Mouse (Mus musculus): ENCODE results near the gene Mdp1.

The Mdp1 gene

DNA sequence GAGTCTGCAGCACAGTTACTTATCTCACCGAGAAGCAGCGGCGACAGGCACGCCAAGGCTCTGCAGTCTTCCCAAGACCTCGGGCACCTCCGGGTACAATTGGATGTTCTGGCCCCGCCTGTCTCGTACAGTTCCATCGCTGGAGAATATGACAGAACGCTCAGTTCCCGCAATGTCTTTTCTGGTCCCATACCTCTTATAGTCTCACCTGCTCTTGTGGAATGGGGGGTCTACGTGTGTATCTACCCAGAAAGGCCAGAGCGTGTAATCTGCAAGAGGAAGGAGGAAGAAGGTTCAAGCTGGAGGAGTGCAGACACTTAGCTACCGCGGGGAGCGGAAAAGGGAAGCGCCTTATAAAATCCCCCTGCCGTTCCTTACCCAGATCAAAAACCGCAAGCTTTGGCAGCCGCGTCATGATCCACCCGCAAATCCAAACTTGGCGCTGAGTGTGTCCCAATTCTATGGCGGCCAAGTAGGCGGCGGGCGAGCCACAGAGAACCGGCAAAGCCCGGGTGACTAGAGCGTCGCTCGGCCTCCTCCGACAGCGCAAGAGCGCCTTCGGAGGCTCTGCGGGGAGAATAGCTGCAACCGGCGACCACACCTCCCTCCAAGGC lies at the start of gene Mdp1:
Mdp1 (minus strand) TSS at position 549 of the 614 bp plus-strand sequence.
- peak; percentile 84 for DNase-seq

DNA sequence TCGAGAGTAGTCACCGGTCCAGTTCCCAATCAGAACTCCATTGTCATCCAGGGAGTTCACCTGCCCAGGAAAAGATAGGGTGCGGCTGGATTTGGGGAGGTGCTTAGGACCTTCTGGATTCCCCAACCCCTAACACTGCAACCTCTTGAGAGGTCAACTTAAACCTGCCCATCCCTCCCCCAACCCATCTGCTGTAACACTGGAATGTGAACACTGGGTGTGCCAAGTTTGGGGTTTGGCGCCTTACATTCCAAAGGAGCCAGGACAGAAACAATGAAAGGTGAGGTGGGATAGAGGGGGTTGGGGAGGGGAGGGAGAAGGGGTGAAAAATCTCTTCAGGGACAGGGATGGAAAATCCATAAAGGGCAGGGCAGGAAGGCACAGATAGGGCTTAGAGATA lies 49.2 kb upstream of the Mdp1 start:
- no peak for DNase-seq

DNA sequence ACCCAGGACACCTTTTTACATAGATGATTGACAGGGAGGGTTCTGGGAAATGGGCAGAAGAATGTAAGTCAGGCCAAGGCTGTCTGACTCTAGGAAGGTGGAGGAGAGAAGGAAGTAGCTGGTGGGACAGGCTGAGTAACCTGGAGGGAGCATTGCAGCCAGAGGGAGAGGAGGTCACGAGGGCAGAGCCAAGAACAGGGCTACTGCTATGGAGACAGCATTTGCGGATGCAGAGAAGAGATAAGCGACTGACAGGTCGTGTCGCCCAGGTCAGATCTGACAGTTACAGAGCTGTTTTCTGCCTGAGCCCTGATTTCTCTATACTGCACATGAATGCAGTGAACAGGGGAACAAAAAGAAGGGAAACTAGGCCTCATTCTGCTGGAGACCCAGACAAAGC lies 47.1 kb upstream of the Mdp1 start:
- no peak for DNase-seq

DNA sequence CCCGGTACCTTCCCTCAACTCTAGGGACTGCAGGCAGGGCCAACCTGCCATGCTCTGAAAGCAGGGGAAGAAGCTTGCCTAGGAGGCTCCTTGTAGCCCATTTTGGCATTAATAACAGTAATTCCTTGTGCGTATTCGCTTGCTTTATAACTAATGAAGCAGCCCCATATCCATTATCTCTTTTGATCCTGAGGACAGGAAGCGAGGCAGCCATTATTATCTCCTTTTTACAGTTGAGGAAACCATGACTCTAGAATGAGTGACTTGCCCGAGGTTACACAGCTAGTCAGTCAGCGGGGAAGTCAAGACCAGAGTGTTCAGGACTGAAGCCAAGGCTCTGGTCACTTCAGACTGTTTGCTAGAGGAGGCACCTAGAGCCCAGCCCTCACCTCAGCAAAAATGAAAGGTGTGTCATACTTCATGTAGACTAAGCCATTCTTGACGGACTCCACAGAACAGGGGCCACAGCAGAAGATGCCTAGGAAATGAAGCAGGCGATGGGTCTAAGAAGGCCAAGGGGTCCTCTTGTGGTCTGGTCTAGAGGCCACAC lies 45.8 kb upstream of the Mdp1 start:
- DNase-seq = no peak

DNA sequence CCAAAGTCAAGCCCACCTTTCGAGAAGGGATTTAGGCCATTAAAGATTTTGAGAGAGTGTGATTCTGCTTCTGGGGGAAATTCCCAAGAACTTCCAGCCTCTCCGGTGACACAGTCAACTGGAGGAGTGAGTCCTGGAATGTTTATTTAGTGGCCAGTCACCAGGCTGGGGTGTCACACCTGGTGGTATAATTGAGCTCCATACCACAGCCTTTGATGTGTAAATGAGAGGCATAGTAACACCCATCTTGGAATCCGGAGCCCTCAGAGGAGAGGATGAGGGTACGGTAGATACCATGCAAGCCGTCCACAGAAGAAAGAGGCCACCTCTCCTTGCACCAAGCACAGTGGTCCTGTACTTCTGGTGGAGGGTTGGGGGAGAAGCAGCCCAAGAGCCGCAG lies 42.5 kb upstream of the Mdp1 start:
- DNase-seq = no peak

DNA sequence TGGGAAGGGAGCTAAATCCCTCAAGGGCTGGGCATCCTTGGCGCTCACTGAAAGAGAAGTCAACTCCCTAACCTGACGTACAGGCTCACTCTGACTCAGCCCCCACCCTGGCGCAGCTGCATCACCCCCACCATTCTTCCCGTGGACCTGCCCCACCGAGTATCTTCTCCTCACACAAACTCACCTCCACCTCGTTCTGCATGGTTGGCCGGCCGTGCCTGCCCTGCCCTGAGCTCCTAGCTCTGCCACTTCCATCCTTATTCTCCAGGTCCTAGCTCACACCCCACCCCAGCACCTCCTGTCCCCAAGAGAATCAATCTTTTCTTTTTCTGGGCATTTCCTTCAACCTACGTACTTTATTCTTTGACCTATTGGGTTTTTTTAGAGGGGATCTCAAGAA lies 40.8 kb upstream of the Mdp1 start:
- DNase-seq = no peak

DNA sequence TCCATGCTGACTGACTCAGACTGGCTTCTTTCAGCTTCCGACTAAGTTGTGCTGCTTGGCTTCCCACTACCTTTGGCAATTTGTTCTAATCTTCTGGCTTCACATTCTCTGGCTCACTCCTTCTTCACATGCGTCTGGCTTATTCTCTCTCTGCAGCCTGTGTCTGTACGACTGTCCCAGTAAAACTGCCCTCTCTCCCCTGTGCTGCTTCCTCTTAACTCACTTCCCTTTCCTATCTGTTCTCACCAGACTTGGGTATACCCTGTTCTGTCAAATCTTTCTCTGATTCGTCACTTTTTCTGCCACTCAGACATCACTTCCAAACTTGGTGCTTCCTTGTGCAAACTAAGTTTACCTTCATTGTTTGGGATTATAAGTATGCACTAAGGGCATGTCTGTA lies 36.9 kb upstream of the Mdp1 start:
- no peak for DNase-seq

DNA sequence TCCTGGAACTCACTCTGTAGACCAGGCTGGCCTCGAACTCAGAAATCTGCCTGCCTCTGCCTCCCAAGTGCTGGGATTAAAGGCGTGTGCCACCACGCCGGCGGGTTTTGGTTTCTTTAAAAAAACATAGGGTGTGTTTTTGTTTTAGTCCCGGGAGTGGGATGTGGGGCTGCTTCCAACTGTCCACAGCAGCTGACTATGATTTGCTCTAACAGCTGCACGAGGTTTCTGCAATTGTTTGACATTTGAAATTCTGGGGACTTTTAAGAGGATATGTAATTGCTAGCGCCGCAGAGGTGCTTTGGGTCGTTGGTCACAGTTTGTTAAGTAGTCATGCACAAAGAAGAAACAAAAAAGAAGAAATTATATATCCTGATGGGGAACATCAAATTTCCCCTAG lies 29.1 kb upstream of the Mdp1 start:
- DNase-seq = no peak

DNA sequence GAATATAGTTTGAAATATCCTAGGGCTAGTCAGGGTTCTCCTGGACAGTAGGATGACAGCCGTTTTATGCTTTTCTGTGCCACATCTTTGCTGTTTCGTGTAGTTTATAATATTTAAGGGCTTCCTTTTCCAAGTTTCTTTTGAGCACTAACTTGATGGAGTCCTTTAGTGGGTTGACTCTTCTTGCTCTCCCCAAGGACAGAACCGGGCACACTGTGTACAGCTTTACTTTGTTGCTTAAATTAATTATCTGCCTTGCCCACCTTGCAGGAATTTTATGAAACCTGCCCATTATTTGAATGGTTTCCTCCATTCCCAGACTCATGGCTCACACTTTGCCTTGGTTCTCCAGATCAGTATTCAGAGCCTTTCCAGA lies 21.8 kb upstream of the Mdp1 start:
- DNase-seq = no peak

DNA sequence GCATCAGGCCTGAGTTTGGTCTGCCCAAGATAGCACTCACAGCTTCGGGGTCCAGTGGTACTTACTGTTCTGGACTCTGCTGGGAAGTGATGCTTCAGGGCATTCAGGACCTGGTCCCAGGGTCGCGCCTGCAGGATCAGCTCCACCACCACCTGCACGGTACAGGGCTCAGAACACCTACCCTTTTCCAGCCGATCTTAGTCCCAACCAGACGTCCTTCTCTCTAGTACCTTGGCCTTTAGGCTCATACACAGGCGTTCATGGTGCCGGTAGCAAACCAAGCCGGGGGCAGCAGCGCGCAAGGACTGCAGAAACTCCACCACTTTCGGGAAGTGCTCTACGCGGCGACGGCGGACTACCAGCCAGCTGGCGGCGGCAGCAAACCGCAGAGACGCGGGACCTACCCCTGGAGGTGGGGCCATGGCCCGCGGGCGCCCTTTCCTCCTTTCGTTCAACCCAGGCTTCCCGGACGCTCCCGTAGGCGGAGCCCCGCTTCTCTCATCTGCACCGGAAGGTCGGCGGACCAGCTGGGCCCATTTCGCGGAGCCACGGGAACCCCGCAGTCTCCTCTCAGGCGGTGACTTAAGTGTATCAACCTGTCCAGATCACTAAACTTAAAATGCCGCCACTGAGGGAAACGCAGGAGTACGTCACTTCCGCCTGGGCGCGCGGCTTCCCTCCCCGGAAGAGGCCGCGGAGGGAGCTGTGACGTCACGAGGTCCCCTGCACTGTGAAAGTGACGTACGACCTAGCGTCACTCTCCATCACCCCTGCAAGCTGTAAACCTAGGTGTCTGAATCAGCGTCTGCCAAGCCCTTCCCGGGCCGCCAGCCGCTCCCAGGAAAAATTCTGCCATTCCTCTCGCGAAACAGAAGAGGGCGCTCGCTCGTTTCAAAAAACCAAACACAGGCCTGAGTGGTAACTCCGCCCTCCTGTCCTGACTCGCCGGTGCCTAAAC lies 21.1 kb upstream of the Mdp1 start, which contains the start of gene Tinf2:
Tinf2 (minus strand) TSS at position 661 of the 958 bp plus-strand sequence.
- DNase-seq = peak; percentile 96

DNA sequence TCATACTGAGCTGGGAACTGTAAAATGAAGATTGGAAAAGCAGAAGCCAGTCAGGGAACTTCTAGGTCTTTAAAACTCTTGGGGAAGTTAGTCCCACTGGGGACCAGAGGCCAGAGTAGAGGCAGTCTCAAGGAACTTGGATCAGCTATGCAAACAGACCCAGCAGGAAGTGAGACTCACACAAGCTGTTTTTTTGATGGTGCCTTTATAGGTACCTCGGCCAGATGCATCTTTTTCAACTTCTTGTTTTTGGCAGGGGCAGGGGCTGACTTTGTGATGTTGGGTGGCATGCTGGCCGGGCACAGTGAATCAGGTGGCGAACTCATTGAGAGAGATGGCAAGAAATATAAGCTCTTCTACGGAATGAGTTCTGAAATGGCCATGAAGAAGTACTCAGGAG lies 17.3 kb upstream of the Mdp1 start:
- DNase-seq = no peak

DNA sequence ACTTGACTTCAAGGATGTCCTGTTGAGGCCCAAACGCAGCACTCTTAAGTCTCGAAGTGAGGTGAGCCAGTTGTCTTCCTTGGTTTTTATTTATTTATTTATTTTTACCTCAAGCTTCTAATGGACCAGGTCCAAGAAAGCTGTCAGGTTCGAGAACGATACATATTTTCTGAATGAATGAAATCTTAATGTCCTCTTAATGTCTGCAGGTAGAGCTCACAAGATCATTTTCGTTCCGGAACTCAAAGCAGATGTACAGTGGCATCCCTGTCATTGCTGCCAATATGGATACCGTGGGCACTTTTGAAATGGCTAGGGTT lies 12.4 kb upstream of the Mdp1 start:
- no peak for DNase-seq

DNA sequence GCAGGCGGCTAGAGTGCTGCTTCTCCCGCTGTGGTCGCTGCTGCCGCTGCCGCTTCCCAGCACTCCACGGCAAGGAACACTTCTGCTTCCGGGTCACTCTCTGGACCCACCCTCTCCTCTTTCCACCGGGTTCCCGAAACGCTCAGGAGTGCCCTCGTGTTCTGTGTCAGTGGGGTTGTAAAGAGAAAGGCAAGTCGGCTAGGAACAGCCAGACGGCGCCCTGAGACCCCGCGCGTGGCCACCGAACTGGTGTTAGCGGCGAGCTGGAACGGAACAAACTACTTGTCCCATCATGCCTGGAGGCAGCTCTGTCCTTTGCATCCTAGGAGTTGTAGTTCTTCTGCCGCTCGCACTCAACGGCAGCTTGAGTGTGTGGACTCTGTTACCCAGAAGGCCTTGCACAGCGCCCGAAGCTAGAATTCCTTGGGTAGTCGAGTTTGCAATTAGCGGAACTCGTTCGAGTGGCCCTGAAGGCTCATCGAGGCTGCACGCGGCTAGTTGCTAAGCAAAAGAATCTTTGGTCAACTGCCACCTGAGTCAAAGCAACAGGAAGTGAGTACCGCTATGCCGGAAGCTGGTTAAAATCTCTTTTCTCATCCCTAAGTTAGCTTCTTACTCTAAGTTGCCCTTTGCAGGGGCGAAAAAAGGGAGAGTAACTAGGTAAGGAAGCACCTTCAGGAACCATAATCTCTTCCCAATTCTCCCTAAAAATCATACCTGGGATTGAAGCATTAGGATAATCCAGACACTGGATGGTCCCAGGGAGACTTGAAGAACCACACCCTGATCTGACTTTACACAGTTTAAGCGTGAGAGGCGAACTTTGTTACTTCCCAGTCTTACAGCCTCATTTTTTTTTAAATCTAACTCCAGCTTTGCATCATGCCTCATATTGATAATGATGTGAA lies 11.8 kb upstream of the Mdp1 start, which contains the start of the genes Gmpr2 and Nedd8:
Gmpr2 (plus strand) TSS at position 109 of the 908 bp plus-strand sequence.
Nedd8 (minus strand) TSS at position 292 of the 908 bp plus-strand sequence.
- DNase-seq = peak; percentile 93

DNA sequence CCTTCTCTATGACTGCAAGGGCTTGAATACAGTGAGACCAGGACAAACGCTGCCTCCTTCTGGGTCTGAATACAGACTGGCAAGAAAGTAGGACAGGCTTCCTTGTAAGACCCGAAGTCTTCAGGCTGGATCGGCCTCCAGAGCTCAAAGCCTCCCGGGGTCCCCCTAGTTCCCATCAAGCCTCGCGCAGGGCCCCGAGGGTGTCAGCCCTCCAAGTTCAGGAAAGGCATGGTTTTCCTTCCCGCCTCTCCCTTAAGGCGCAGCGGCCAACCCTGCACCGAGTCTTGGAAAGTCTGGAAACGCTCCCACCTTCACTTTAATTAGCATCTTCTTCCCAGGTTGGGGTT lies 11.2 kb upstream of the Mdp1 start:
- no peak for DNase-seq

DNA sequence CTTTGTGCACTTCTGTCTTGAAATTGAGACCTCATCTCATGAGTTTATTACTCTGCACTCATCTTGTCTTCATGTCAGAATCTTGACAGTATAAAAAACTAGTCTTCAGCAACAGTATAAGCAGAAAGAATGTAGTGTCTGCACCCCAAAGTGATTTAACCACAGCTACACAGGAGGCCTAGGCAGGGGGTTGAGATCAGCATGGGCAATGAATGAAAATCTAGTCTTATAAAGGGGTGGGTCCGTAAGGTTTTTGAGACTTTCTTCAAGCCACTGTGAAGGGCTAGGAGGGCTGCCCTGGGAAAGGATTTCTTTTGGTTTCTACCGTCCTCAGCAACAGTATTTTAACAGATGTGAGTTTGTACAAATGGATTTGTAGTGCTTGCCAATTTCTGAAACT lies 328 bp upstream of the Mdp1 start:
- no peak for DNase-seq

DNA sequence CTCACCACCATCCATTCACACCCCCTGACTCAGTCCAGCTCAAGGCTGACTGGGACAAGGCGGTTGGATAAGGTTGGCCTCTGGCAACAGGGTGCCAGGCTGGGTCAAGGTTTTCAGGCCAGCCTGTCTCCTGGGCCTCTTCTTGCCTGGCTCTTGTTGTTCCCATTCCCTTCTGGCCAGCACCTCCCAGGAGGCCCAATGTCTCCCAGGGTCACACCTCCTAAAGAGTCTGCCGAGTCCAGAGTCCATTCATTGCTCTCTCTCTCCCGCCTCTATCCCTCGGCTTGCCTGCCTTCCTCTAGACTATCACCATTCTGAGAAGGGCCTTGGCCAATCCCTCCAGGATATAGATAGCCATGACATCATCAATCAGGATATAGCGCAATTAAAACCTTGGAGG lies 2.3 kb downstream of the Mdp1 start:
- no peak for DNase-seq

DNA sequence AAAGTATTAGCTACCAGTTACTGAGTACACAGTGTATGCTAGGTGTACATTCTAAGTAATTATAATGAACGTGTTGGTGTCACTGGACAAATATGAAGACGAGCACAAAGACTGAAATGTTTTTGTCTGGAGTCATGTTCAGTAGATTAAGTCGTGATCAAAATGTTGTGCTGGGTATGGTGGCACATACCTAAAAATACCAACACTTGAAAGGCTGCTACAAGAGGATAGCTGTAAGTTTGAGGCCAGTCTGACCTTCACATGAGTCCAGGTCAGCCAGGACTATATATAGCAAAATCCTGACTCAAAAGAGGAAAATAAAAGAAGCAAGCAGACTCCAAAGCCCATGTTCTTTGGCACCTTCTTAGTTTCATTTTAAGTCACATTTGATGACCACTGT lies 3.4 kb downstream of the Mdp1 start:
- no peak for DNase-seq

DNA sequence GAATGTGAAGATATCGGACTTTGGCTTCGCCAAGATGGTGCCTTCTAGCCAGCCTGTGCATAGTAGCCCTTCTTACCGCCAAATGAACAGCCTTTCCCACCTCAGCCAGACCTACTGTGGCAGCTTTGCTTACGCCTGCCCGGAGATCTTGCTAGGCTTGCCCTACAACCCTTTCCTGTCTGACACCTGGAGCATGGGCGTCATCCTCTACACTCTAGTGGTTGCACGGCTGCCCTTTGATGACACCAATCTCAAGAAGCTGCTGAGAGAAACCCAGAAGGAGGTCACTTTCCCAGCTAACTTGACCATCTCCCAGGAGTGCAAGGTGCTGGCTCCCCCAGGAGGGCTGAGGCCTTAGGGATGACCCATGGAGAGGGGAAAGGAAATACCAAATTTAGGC lies 8.8 kb downstream of the Mdp1 start:
- DNase-seq = no peak

DNA sequence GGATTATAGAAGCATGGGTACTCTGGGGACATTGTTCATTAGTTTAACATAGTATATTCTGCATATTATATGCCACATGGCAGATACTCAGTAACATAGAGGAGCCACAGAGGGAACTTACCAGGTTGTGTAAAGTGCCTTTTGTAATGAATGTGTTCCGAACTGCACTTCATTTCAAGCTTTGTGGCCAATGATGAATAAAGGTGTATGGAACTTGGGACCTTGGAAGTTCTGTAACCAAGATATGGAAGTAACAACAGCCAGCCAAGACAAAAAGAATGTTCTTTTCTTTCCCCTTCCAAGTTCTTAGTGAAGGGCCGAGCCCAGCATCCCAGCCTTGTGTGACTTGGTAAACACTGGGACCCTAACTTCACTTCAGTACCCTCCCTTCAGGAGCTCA lies 10.4 kb downstream of the Mdp1 start, which contains the start of gene Tssk4:
Tssk4 (plus strand) TSS at position 301 of the 400 bp plus-strand sequence.
- DNase-seq = no peak

DNA sequence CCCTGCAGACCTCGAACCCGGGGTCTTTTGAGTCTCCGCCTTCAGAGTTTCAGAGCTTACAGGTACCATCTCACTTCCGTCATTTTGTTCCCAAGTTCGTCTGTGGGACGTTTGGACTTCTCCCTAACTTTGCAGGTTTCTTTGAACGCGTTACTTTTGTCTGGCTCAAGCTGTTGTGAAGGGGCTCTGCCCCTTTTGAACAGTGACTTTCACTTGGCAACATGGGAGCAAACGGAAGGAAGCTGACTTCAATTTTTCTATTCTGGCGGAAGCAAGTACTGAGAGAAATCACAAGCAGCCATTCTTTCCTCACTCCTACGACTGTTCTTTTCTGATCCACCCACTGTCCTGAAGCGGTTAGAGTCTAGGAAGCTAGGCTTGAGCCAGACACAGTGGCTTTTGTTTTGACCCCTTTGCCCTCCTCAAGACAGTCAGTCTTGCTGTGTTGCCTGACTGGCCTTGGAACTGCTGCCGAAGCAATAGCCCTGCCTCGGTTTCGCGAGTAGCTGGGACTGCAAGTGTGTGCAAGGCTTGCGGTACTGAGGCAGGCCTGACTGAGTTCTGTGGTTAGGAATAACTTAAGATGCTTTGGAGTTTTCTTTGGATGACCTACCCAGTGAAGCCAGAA lies 15.9 kb downstream of the Mdp1 start:
- no peak for DNase-seq

DNA sequence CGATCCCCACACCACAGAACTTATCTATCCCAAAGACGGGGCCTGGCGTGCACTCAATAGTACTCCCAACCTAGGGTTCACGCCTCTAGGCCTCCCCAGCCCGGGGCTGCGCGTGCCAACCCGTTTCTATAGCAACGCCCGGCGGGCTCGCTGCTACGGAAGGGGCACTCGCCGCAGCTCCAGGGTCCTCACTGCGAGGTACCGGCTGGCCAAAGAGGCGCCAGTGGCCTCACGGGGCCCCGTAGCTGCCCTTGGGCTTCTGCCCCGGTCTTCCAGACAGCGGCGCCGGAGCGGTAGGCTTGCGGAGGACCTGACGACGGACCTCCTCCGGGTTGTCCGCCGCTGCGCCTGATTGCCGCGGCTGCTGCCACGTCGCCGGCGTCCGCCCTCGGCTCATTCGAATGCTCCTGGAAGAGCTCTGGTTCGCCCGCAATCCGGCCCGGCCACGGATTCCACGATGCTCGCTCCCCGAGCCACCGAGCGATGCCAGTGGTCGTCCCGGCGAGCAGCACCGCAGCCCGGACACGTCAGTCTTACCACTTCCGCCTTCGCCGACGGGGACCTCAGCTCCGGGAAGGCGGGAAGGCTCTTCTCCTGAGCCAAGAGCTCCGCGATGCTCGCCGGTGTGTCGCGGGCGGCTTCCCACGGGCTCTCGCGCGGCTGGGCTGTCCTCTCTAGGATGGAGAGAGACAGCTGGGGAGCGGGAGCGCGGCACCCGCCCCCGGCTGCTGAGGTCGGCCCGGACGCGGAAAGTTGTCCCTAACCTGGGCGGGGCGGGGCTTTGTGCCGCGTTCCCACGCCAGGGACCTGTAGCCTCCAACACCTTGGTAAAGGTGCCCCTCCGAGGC lies 17.0 kb downstream of the Mdp1 start, which contains the start of gene Tm9sf1:
Tm9sf1 (minus strand) TSS at position 747 of the 848 bp plus-strand sequence.
- DNase-seq = peak; percentile 93

All from right cerebral cortex, postnatal 25 days (tissue).